Mouse (Mus musculus) thymus, postnatal 4 days (tissue): Measurements from ENCODE around the gene Gcm2.

Experiments used
- DNase-seq: peaks from one replicate; pipeline ENCODE4 v3.0.0; 2021

The Gcm2 gene

DNA sequence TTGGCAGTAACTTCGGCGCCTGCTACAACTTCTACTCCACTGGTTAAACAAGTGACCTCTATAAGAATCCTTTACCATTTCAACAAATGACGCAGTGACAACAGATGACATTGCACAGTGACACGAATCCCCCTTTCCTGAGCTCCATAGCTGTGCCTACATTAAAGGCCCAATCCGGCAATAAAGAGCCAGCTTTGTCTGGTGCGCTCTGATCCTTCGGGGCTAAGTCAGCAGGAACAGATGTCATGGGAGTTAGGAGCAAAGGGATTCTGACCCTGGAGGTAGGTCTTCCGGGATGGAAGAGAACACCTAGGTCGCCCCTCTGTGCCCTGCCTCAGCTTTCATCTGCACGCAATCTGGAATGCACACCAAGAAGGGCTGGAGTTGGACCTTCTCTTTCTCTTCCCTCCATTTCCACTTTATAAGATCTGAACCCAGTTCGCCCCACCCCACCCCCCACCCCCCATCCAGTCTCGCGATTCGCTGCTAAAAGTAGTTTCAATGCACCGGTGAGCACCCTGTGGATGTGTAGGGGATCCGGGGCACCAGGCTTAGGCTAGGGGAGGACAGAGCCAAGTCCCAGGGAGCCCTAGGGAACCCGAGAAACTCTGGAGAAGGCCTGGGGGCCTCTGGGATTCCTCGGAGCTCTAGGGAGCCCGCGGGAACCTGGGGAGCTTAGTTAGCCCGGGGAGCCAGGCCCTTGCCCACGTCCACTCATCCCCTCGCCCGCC lies 32.0 kb downstream of the Gcm2 start:
- no peak for DNase-seq

DNA sequence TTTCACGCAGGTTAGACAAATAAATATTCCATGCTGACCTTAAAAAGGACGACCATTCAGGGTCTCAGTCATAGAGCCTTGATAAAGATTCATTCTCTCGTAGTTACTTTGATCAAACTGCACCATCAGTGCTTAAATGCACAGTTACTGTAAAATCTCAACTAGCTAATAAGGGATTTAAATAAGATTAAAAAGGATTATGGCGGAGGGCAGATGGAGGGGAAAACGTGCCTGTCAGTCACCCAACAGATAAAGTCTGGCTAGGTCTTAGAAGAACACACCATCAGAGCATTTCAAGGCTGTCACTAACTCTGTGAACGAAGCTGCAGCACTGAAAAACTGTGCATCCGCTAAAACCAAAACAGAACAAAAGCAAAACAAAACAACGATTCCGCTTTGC lies 32.9 kb downstream of the Gcm2 start:
- no peak for DNase-seq

DNA sequence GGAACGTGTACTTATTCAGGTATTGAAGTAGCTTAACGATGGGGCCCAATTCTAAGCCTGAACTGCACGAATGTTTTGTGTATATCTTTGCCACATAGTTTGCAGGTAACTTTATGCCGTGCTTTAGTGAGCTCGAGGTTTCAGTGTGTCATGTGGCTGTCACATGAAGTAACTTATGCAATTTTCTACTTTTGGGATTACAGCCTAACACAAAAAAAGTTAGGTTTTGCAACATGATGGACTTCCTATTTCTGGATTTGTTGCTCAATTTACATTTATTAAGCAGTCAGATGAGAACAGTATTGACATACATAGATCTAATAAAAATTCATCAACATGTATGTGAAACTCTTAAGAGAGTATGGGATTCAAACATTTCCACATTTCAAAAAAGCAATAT lies 37.0 kb downstream of the Gcm2 start:
- DNase-seq: no peak

- no peak for DNase-seq
Measured at GRCm38 (mm10) chr13:41071617-41072016, 39.2 kb downstream of the Gcm2 start.

- no peak for DNase-seq
Measured at GRCm38 (mm10) chr13:41067618-41068017, 43.2 kb downstream of the Gcm2 start.

- no peak for DNase-seq
Measured at GRCm38 (mm10) chr13:41051965-41052364, 58.9 kb downstream of the Gcm2 start.
